In genomic region chr14:72292656-72293299, GRCm38 (mm10) we compare ENCODE assay signal across 13 mouse cellular contexts.
DNase-seq lines count a peak whose midpoint lies in the region; ATAC-seq and TF ChIP-seq lines count a peak whose summit lies in the region.
"Had no signal": no experiment of that assay in that cellular context is flagged by ENCODE, and none has a peak within 500 bp of the region (broad histone marks: within the 10 kb centered on the region; RNA-seq: fewer than 3 reads in every experiment).

No protein-coding gene starts in this region.

- no peaks in the 10 kb centered on the region for H3K9me3 ChIP-seq in kidney, postnatal 0 days (replicated peaks; ENCODE audit: low read length)
- no peaks in the 10 kb centered on the region for H3K9me3 ChIP-seq in lung, postnatal 0 days (ENCODE audit: low read length)
- H3K9me3 ChIP-seq: embryonic facial prominence, embryonic 12.5 days; midbrain, embryonic 12.5 days had no signal

- no peak overlapping the region for H3K4me2 ChIP-seq in kidney, postnatal 0 days (ENCODE audit: low read length)
- no peak overlapping the region for H3K4me2 ChIP-seq in lung, postnatal 0 days (replicated peaks; ENCODE audit: low read depth, low read length)
- H3K4me2 ChIP-seq: embryonic facial prominence, embryonic 12.5 days; midbrain, embryonic 12.5 days had no signal

- 49% methylated on average over 7 of the region's 7 CpGs for WGBS in kidney, postnatal 0 days
- WGBS in lung, postnatal 0 days = 53% methylated on average over 7 of the region's 7 CpGs

- TF ChIP-seq CTCF in kidney, postnatal 0 days (IDR thresholded peaks at IDR 0.05; ENCODE audit: low read depth) = no peak
- no peak for TF ChIP-seq CTCF in lung, postnatal 0 days (IDR thresholded peaks at IDR 0.05)

- ATAC-seq in kidney, postnatal 0 days (replicated peaks; ENCODE audit: low FRiP score, low read depth) = no peak
- ATAC-seq in lung, postnatal 0 days = no peak
- ATAC-seq: Patski had no signal

- no peaks in the 10 kb centered on the region for H3K36me3 ChIP-seq in kidney, postnatal 0 days (ENCODE audit: insufficient read depth, low read length)
- H3K36me3 ChIP-seq in lung, postnatal 0 days (ENCODE audit: insufficient read depth, low read length) = no peaks in the 10 kb centered on the region
- H3K36me3 ChIP-seq: embryonic facial prominence, embryonic 12.5 days; midbrain, embryonic 12.5 days had no signal

- no peaks in the 10 kb centered on the region for H3K27me3 ChIP-seq in kidney, postnatal 0 days (ENCODE audit: insufficient read depth, low read length)
- no peaks in the 10 kb centered on the region for H3K27me3 ChIP-seq in lung, postnatal 0 days (replicated peaks; ENCODE audit: insufficient read depth, low read length)

- H3K27ac ChIP-seq in kidney, postnatal 0 days = no peak overlapping the region
- no peak overlapping the region for H3K27ac ChIP-seq in lung, postnatal 0 days (ENCODE audit: low read length)
- H3K27ac ChIP-seq: embryonic facial prominence, embryonic 12.5 days; gastrocnemius, adult 2 months; midbrain, embryonic 12.5 days had no signal

- no peak overlapping the region for H3K9ac ChIP-seq in kidney, postnatal 0 days (ENCODE audit: low read depth, low read length)
- no peak overlapping the region for H3K9ac ChIP-seq in lung, postnatal 0 days (replicated peaks; ENCODE audit: low read depth)
- H3K9ac ChIP-seq: embryonic facial prominence, embryonic 12.5 days; midbrain, embryonic 12.5 days had no signal

- H3K4me1 ChIP-seq in kidney, postnatal 0 days (replicated peaks; ENCODE audit: insufficient read depth, low read length) = 0 out of 2 replicates have a peak, but pooled peaks cover 5% of the 10 kb centered on the region
- no peaks in the 10 kb centered on the region for H3K4me1 ChIP-seq in lung, postnatal 0 days (ENCODE audit: insufficient read depth, low read depth, low read length)
- H3K4me1 ChIP-seq: midbrain, embryonic 12.5 days had no signal

- intact Hi-C loops in gastrocnemius, postnatal 36 days (cut with DNase I) = loop anchor here (5.0 kb wide), 1 partner anchor 1510 kb away; no protein-coding TSS in a partner anchor

- no peak for TF ChIP-seq EP300 in lung, postnatal 0 days (IDR thresholded peaks at IDR 0.05)

- peak; percentile 38 to 45 for DNase-seq in cerebellum, postnatal 14 days
- DNase-seq in cerebellum, adult 9-11 months = no peak
- peak; percentile 48 for DNase-seq in kidney, postnatal 0 days (ENCODE audit: low spot score)
- DNase-seq in kidney, adult 9 months = no peak
- DNase-seq in adrenal gland, postnatal 14 days = peak; percentile 16
- DNase-seq in lung, postnatal 0 days (ENCODE audit: low spot score) = peak; percentile 32
- DNase-seq in liver = no peak
- DNase-seq in gastrocnemius, postnatal 36 days = no peak
- DNase-seq: gastrocnemius, adult 2 months; kidney, postnatal 14 days had no signal

- no peak overlapping the region for H3K4me3 ChIP-seq in kidney, postnatal 0 days (replicated peaks; ENCODE audit: low read depth, low read length)
- no peak overlapping the region for H3K4me3 ChIP-seq in lung, postnatal 0 days (ENCODE audit: low read depth, low read length)
- H3K4me3 ChIP-seq: embryonic facial prominence, embryonic 12.5 days; gastrocnemius, adult 2 months; midbrain, embryonic 12.5 days had no signal

Comparison
In these comparisons a context has a peak if more than half of its experiments do, and no peak if none do; other contexts are left out.
1. DNase-seq: peak in cerebellum, postnatal 14 days (2 of 2), kidney, postnatal 0 days (single experiment), adrenal gland, postnatal 14 days (single experiment) and lung, postnatal 0 days (single experiment); none in cerebellum, adult 9-11 months (single experiment), kidney, adult 9 months (single experiment), liver (single experiment) and gastrocnemius, postnatal 36 days (0 of 2).